Mouse (Mus musculus) olfactory bulb, adult 2 months (tissue): ENCODE data around the gene Deup1.

Experiments used
- CTCF ChIP-seq: fragments of 200-500 bp; IDR thresholded peaks from 2 replicates; pipeline ENCODE4 v1.5.1; 2012; ENCODE audit warnings: low read depth, mild to moderate bottlenecking, low read length, moderate library complexity; ENCODE audit not compliant: insufficient read depth
- POLR2A ChIP-seq: fragments of 200-500 bp; IDR thresholded peaks from 2 replicates; pipeline ENCODE4 v1.6.1; 2012; ENCODE audit warnings: mild to moderate bottlenecking, low read depth, low read length, moderate library complexity; ENCODE audit not compliant: insufficient read depth

DNA sequence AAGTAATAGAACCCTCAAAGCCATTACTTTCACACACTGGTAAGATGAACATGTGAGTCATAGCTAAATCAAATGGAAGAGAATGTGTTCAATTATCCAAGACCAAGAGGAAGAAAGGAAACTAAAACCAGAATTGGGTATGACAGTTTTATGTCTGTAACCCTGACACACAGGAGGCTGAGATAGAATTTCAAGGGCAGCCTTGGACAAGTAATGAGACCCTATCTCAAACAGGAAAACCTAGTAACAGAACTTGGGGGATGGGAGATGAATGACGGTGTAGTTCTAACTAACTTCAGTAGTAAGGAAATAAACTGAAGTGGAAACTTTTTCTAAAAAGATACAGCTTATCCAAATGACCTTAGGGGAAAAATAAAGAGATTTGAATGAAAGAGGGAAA, 49.3 kb downstream of the Deup1 start:
- TF ChIP-seq POLR2A, result no peak
- no peak for TF ChIP-seq CTCF
